In the genomic region with DNA sequence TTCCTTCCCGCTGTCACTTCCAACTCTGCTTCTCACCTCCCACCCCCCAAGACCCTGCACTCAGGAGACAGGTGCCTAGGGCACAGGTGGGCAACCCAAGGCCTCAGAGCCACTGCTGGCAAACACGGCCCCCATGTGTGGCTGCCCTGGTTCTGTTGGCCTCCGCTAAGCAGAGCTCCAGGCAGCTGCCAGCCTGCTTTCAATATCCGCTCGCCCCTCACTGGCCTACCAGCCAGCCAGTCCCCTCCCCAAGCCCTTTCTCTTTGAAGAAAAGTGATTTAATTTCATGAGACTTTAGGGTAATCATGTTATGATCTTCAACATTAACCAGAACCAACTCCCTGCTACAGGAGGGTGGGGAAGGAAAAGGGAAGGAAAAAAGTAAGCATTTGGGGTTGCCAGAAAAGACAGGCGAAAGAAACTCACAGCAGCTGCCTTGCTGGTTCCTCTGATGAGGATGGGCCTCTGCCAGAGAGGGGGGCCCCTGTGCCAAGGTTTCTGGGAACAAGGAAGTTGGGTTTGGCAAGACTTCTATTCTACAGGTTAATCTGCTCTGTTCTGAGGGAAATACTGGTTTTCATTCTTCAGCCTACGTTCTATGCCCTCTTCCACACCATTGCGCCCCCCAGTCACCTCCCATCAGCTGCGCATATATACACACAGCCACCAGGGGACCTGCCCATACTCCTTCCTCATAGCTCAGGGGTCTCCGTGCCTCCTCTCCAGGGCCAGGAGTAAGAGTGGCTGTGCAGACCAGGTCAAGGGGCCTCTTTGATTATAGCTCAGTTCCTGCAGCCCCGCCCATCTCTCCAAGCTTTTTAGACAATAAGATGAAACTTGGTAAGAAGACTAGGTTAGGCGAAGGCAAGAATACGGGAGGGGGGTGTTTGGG, we compare ENCODE assay signal across 8 mouse cellular contexts. TPM values are rescaled to one million over a fixed set of nuclear protein-coding genes. Genes with fewer than 3 reads are reported as not detected.
DNase-seq lines count a peak whose midpoint lies in the region; ATAC-seq and TF ChIP-seq lines count a peak whose summit lies in the region.

No protein-coding gene starts in this region.

- H3K36me3 ChIP-seq in forebrain, embryonic 13.5 days (ENCODE audit: poor library complexity, severe bottlenecking): no peaks in the 10 kb centered on the region
- H3K36me3 ChIP-seq in forebrain, embryonic 12.5 days (replicated peaks): no peaks in the 10 kb centered on the region
- no peaks in the 10 kb centered on the region for H3K36me3 ChIP-seq in heart, embryonic 16.5 days (ENCODE audit: control insufficient read depth, insufficient read depth)
- H3K36me3 ChIP-seq in lung, embryonic 14.5 days (ENCODE audit: insufficient read depth): no peaks in the 10 kb centered on the region

- peak; percentile 12 for DNase-seq in right cerebral cortex, adult 18-20 months
- no peak for DNase-seq in right cerebral cortex, postnatal 36 days (ENCODE audit: low spot score in 2 of 2)
- DNase-seq in lung, embryonic 14.5 days: peak; percentile 32
- no peak for DNase-seq in spleen, postnatal 10 days (ENCODE audit: low spot score in 2 of 2)
- DNase-seq in adrenal gland, adult 8-10 months: no peak

- no peaks in the 10 kb centered on the region for H3K9me3 ChIP-seq in forebrain, embryonic 13.5 days (replicated peaks)
- no peaks in the 10 kb centered on the region for H3K9me3 ChIP-seq in forebrain, embryonic 12.5 days
- H3K9me3 ChIP-seq in heart, embryonic 16.5 days (replicated peaks; ENCODE audit: control insufficient read depth, low read length): no peaks in the 10 kb centered on the region
- no peaks in the 10 kb centered on the region for H3K9me3 ChIP-seq in lung, embryonic 14.5 days (ENCODE audit: low read depth, low read length)

- 0 out of 2 replicates have a peak overlapping the region, but pooled peaks have one; percentile 7 for H3K27ac ChIP-seq in forebrain, embryonic 13.5 days
- H3K27ac ChIP-seq in forebrain, embryonic 12.5 days: no peak overlapping the region
- no peak overlapping the region for H3K27ac ChIP-seq in heart, embryonic 16.5 days (ENCODE audit: low read length)
- H3K27ac ChIP-seq in lung, embryonic 14.5 days (ENCODE audit: low read depth): no peak overlapping the region

- no peak overlapping the region for H3K4me2 ChIP-seq in forebrain, embryonic 13.5 days
- no peak overlapping the region for H3K4me2 ChIP-seq in forebrain, embryonic 12.5 days
- H3K4me2 ChIP-seq in heart, embryonic 16.5 days (ENCODE audit: low read depth, low read length): no peak overlapping the region
- no peak overlapping the region for H3K4me2 ChIP-seq in lung, embryonic 14.5 days

- H3K4me3 ChIP-seq in forebrain, embryonic 13.5 days: no peak overlapping the region
- H3K4me3 ChIP-seq in forebrain, embryonic 12.5 days (replicated peaks): no peak overlapping the region
- H3K4me3 ChIP-seq in heart, embryonic 16.5 days (ENCODE audit: low read length): no peak overlapping the region
- no peak overlapping the region for H3K4me3 ChIP-seq in lung, embryonic 14.5 days (ENCODE audit: low read depth, low read length)

- no peaks in the 10 kb centered on the region for H3K27me3 ChIP-seq in forebrain, embryonic 13.5 days
- H3K27me3 ChIP-seq in forebrain, embryonic 12.5 days: no peaks in the 10 kb centered on the region
- H3K27me3 ChIP-seq in heart, embryonic 16.5 days (ENCODE audit: control insufficient read depth, insufficient read depth, low read length): no peaks in the 10 kb centered on the region
- no peaks in the 10 kb centered on the region for H3K27me3 ChIP-seq in lung, embryonic 14.5 days (ENCODE audit: insufficient read depth, low read length)

- 0 out of 2 replicates have a peak, but pooled peaks have one; percentile 27 for ATAC-seq in forebrain, embryonic 13.5 days
- ATAC-seq in forebrain, embryonic 12.5 days (ENCODE audit: low FRiP score): no peak
- ATAC-seq in heart, embryonic 16.5 days (replicated peaks; ENCODE audit: extremely low read depth, insufficient read depth, low FRiP score): peak; percentile 37; the same call in 1 of the 2 replicates
- no peak for ATAC-seq in lung, embryonic 14.5 days (ENCODE audit: insufficient read depth)

- H3K9ac ChIP-seq in forebrain, embryonic 13.5 days: no peak overlapping the region
- H3K9ac ChIP-seq in forebrain, embryonic 12.5 days: no peak overlapping the region
- no peak overlapping the region for H3K9ac ChIP-seq in heart, embryonic 16.5 days (ENCODE audit: low read length)
- H3K9ac ChIP-seq in lung, embryonic 14.5 days: no peak overlapping the region

- 81% methylated on average over 13 of the region's 13 CpGs for WGBS in forebrain, embryonic 13.5 days
- 78% methylated on average over 13 of the region's 13 CpGs for WGBS in forebrain, embryonic 12.5 days
- 70% methylated on average over 13 of the region's 13 CpGs for WGBS in heart, embryonic 16.5 days
- 71% methylated on average over 13 of the region's 13 CpGs for WGBS in lung, embryonic 14.5 days

- H3K4me1 ChIP-seq in forebrain, embryonic 13.5 days: peaks cover 15% of the 10 kb centered on the region
- peaks cover 14% of the 10 kb centered on the region for H3K4me1 ChIP-seq in forebrain, embryonic 12.5 days
- H3K4me1 ChIP-seq in heart, embryonic 16.5 days (ENCODE audit: control insufficient read depth, insufficient read depth, low read length): peaks cover 22% of the 10 kb centered on the region
- H3K4me1 ChIP-seq in lung, embryonic 14.5 days (ENCODE audit: insufficient read depth): peaks cover 9% of the 10 kb centered on the region; the same call in 1 of the 2 replicates

- peak; percentile 60 for TF ChIP-seq CTCF in lung, embryonic 14.5 days (IDR thresholded peaks at IDR 0.05; ENCODE audit: low read depth)

RNA-seq across cellular contexts. Expression of gene Ntn1, which starts 59.3 kb away (rescaled TPM):
- 6.8 and 8.5 TPM in 2 replicates for polyA plus RNA-seq in forebrain, embryonic 13.5 days (2015; fragmentation: Nextera tagmentation; extraction: Ambion mirVana)
- 14.2 and 18.1 TPM in 2 replicates for polyA plus RNA-seq in forebrain, embryonic 12.5 days (2016; fragmentation: Nextera tagmentation; extraction: Ambion mirVana)
- 17.7 and 21.3 TPM in 2 replicates for polyA plus RNA-seq in heart, embryonic 16.5 days (2015; fragmentation: Nextera tagmentation; extraction: Ambion mirVana)
- 2.5 and 3.2 TPM in 2 replicates for polyA plus RNA-seq in lung, embryonic 14.5 days (2014; fragmentation: Nextera tagmentation; extraction: Ambion mirVana)
- 10 to 100 TPM; 14.3 to 20.8 (median 16.2) TPM for total RNA-seq in adrenal gland, adult 8-10 months (2022)

Comparison
In these comparisons a context has a peak if more than half of its experiments do, and no peak if none do; other contexts are left out.
1. ATAC-seq: peak in forebrain, embryonic 13.5 days (single experiment) and heart, embryonic 16.5 days (single experiment); none in forebrain, embryonic 12.5 days (single experiment) and lung, embryonic 14.5 days (single experiment).
2. DNase-seq: peak in right cerebral cortex, adult 18-20 months (single experiment) and lung, embryonic 14.5 days (single experiment); none in right cerebral cortex, postnatal 36 days (0 of 2), spleen, postnatal 10 days (0 of 2) and adrenal gland, adult 8-10 months (single experiment).